Mouse (Mus musculus): ENCODE results near the gene Arfip1. TPM values are rescaled to one million over a fixed set of nuclear protein-coding genes. Genes with fewer than 3 reads are reported as not detected.

The Arfip1 gene
- polyA plus RNA-seq, 1 experiment from 2014 or later, result 47.2 TPM

GRCm38 (mm10) chr3:84477498-84477897 is 104.9 kb downstream of the Arfip1 start:
- WGBS, result 91% methylated on average over 1 of the region's 1 CpGs
- Histone ChIP-seq H3K9ac (replicated peaks; ENCODE audit: low read length) (no peak overlapping the region), H3K4me1 (ENCODE audit: control insufficient read depth, insufficient read depth, low read length) (peaks cover 3% of the 10 kb centered on the region; the same call in 1 of the 2 replicates), H3K27me3 (ENCODE audit: control insufficient read depth, insufficient read depth, low read length) (peaks cover 26% of the 10 kb centered on the region), H3K36me3 (replicated peaks; ENCODE audit: control insufficient read depth, insufficient read depth, low read depth, low read length) (no peaks in the 10 kb centered on the region), H3K4me2 (ENCODE audit: low read depth, low read length) (no peak overlapping the region), H3K4me3 (ENCODE audit: low read depth, low read length) (no peak overlapping the region), H3K27ac (replicated peaks; ENCODE audit: low read depth, low read length) (no peak overlapping the region), H3K9me3 (replicated peaks; ENCODE audit: control insufficient read depth, low read length) (no peaks in the 10 kb centered on the region)
- ATAC-seq (replicated peaks; ENCODE audit: insufficient number of reproducible peaks, low FRiP score, low TSS enrichment, low read depth), result no peak
- no peak for DNase-seq (ENCODE audit: low spot score)

GRCm38 (mm10) chr3:84474981-84475775 is 107.2 kb downstream of the Arfip1 start:
- Histone ChIP-seq H3K36me3 (replicated peaks; ENCODE audit: control insufficient read depth, insufficient read depth, low read depth, low read length) (no peaks in the 10 kb centered on the region), H3K4me3 (ENCODE audit: low read depth, low read length) (no peak overlapping the region), H3K27ac (replicated peaks; ENCODE audit: low read depth, low read length) (no peak overlapping the region), H3K27me3 (ENCODE audit: control insufficient read depth, insufficient read depth, low read length) (peaks cover 20% of the 10 kb centered on the region), H3K9me3 (replicated peaks; ENCODE audit: control insufficient read depth, low read length) (no peaks in the 10 kb centered on the region), H3K4me2 (ENCODE audit: low read depth, low read length) (no peak overlapping the region), H3K9ac (replicated peaks; ENCODE audit: low read length) (no peak overlapping the region), H3K4me1 (ENCODE audit: control insufficient read depth, insufficient read depth, low read length) (peaks cover 3% of the 10 kb centered on the region; the same call in 1 of the 2 replicates)
- ATAC-seq (replicated peaks; ENCODE audit: insufficient number of reproducible peaks, low FRiP score, low TSS enrichment, low read depth) (no peak), DNase-seq (ENCODE audit: low spot score) (no peak)
- 82% methylated on average over 12 of the region's 12 CpGs for WGBS

GRCm38 (mm10) chr3:84474398-84474797 is 108.0 kb downstream of the Arfip1 start:
- no peak for DNase-seq (ENCODE audit: low spot score)
- WGBS, result 83% methylated on average over 6 of the region's 6 CpGs
- Histone ChIP-seq H3K36me3 (replicated peaks; ENCODE audit: control insufficient read depth, insufficient read depth, low read depth, low read length) (no peaks in the 10 kb centered on the region), H3K4me1 (ENCODE audit: control insufficient read depth, insufficient read depth, low read length) (no peaks in the 10 kb centered on the region; the same call in 1 of the 2 replicates), H3K27ac (replicated peaks; ENCODE audit: low read depth, low read length) (no peak overlapping the region), H3K9me3 (replicated peaks; ENCODE audit: control insufficient read depth, low read length) (no peaks in the 10 kb centered on the region), H3K4me3 (ENCODE audit: low read depth, low read length) (no peak overlapping the region), H3K9ac (replicated peaks; ENCODE audit: low read length) (no peak overlapping the region), H3K27me3 (ENCODE audit: control insufficient read depth, insufficient read depth, low read length) (peaks cover 18% of the 10 kb centered on the region), H3K4me2 (ENCODE audit: low read depth, low read length) (no peak overlapping the region)
- no peak for ATAC-seq (replicated peaks; ENCODE audit: insufficient number of reproducible peaks, low FRiP score, low TSS enrichment, low read depth)

GRCm38 (mm10) chr3:84472955-84473354 is 109.5 kb downstream of the Arfip1 start:
- ATAC-seq (replicated peaks; ENCODE audit: insufficient number of reproducible peaks, low FRiP score, low TSS enrichment, low read depth) (no peak), DNase-seq (ENCODE audit: low spot score) (no peak)
- no peaks in the 10 kb centered on the region for H3K9me3 ChIP-seq (replicated peaks; ENCODE audit: control insufficient read depth, low read length)
- H3K27ac ChIP-seq (replicated peaks; ENCODE audit: low read depth, low read length), result no peak overlapping the region
- no peaks in the 10 kb centered on the region for H3K36me3 ChIP-seq (replicated peaks; ENCODE audit: control insufficient read depth, insufficient read depth, low read depth, low read length)
- no peak overlapping the region for H3K9ac ChIP-seq (replicated peaks; ENCODE audit: low read length)
- peaks cover 4% of the 10 kb centered on the region for H3K27me3 ChIP-seq (ENCODE audit: control insufficient read depth, insufficient read depth, low read length)
- H3K4me1 ChIP-seq (ENCODE audit: control insufficient read depth, insufficient read depth, low read length), result peaks cover under 1% of the 10 kb centered on the region; the same call in 1 of the 2 replicates
- H3K4me2 ChIP-seq (ENCODE audit: low read depth, low read length), result no peak overlapping the region
- no peak overlapping the region for H3K4me3 ChIP-seq (ENCODE audit: low read depth, low read length)
- 60% methylated on average over 5 of the region's 5 CpGs for WGBS

- 55% methylated on average over 3 of the region's 3 CpGs for WGBS
- ATAC-seq (replicated peaks; ENCODE audit: insufficient number of reproducible peaks, low FRiP score, low TSS enrichment, low read depth), result no peak
- DNase-seq (ENCODE audit: low spot score), result no peak
- Histone ChIP-seq H3K4me1 (ENCODE audit: control insufficient read depth, insufficient read depth, low read length) (peaks cover 2% of the 10 kb centered on the region; the same call in 1 of the 2 replicates), H3K4me2 (ENCODE audit: low read depth, low read length) (no peak overlapping the region), H3K9me3 (replicated peaks; ENCODE audit: control insufficient read depth, low read length) (no peaks in the 10 kb centered on the region), H3K27me3 (ENCODE audit: control insufficient read depth, insufficient read depth, low read length) (peaks cover 4% of the 10 kb centered on the region), H3K4me3 (ENCODE audit: low read depth, low read length) (no peak overlapping the region), H3K27ac (replicated peaks; ENCODE audit: low read depth, low read length) (no peak overlapping the region), H3K36me3 (replicated peaks; ENCODE audit: control insufficient read depth, insufficient read depth, low read depth, low read length) (no peaks in the 10 kb centered on the region), H3K9ac (replicated peaks; ENCODE audit: low read length) (no peak overlapping the region)
These were observed 109.9 kb downstream of the Arfip1 start for GRCm38 (mm10) chr3:84472527-84472926.

GRCm38 (mm10) chr3:84471146-84471545 is 111.3 kb downstream of the Arfip1 start:
- no peaks in the 10 kb centered on the region for H3K9me3 ChIP-seq (replicated peaks; ENCODE audit: control insufficient read depth, low read length)
- no peak for ATAC-seq (replicated peaks; ENCODE audit: insufficient number of reproducible peaks, low FRiP score, low TSS enrichment, low read depth)
- H3K9ac ChIP-seq (replicated peaks; ENCODE audit: low read length), result no peak overlapping the region
- 89% methylated on average over 4 of the region's 4 CpGs for WGBS
- H3K27me3 ChIP-seq (ENCODE audit: control insufficient read depth, insufficient read depth, low read length), result no peaks in the 10 kb centered on the region
- H3K4me3 ChIP-seq (ENCODE audit: low read depth, low read length), result no peak overlapping the region
- peaks cover 2% of the 10 kb centered on the region; the same call in 1 of the 2 replicates for H3K4me1 ChIP-seq (ENCODE audit: control insufficient read depth, insufficient read depth, low read length)
- H3K36me3 ChIP-seq (replicated peaks; ENCODE audit: control insufficient read depth, insufficient read depth, low read depth, low read length), result no peaks in the 10 kb centered on the region
- DNase-seq (ENCODE audit: low spot score), result no peak
- no peak overlapping the region for H3K27ac ChIP-seq (replicated peaks; ENCODE audit: low read depth, low read length)
- no peak overlapping the region for H3K4me2 ChIP-seq (ENCODE audit: low read depth, low read length)

- H3K27ac ChIP-seq (replicated peaks; ENCODE audit: low read depth, low read length), result no peak overlapping the region
- no peaks in the 10 kb centered on the region for H3K27me3 ChIP-seq (ENCODE audit: control insufficient read depth, insufficient read depth, low read length)
- no peaks in the 10 kb centered on the region for H3K9me3 ChIP-seq (replicated peaks; ENCODE audit: control insufficient read depth, low read length)
- 33% methylated on average over 4 of the region's 4 CpGs for WGBS
- no peak for DNase-seq (ENCODE audit: low spot score)
- no peaks in the 10 kb centered on the region for H3K36me3 ChIP-seq (replicated peaks; ENCODE audit: control insufficient read depth, insufficient read depth, low read depth, low read length)
- no peak overlapping the region for H3K4me2 ChIP-seq (ENCODE audit: low read depth, low read length)
- H3K9ac ChIP-seq (replicated peaks; ENCODE audit: low read length), result no peak overlapping the region
- 0 out of 2 replicates have a peak, but pooled peaks cover 2% of the 10 kb centered on the region for H3K4me1 ChIP-seq (ENCODE audit: control insufficient read depth, insufficient read depth, low read length)
- H3K4me3 ChIP-seq (ENCODE audit: low read depth, low read length), result no peak overlapping the region
- ATAC-seq (replicated peaks; ENCODE audit: insufficient number of reproducible peaks, low FRiP score, low TSS enrichment, low read depth), result no peak
These were observed 114.3 kb downstream of the Arfip1 start for GRCm38 (mm10) chr3:84468111-84468453.

GRCm38 (mm10) chr3:84467419-84468110 is 114.9 kb downstream of the Arfip1 start:
- Histone ChIP-seq H3K4me2 (ENCODE audit: low read depth, low read length) (no peak overlapping the region), H3K36me3 (replicated peaks; ENCODE audit: control insufficient read depth, insufficient read depth, low read depth, low read length) (no peaks in the 10 kb centered on the region), H3K4me3 (ENCODE audit: low read depth, low read length) (no peak overlapping the region), H3K9ac (replicated peaks; ENCODE audit: low read length) (no peak overlapping the region), H3K27me3 (ENCODE audit: control insufficient read depth, insufficient read depth, low read length) (no peaks in the 10 kb centered on the region), H3K9me3 (replicated peaks; ENCODE audit: control insufficient read depth, low read length) (no peaks in the 10 kb centered on the region), H3K4me1 (ENCODE audit: control insufficient read depth, insufficient read depth, low read length) (0 out of 2 replicates have a peak, but pooled peaks cover 2% of the 10 kb centered on the region), H3K27ac (replicated peaks; ENCODE audit: low read depth, low read length) (no peak overlapping the region)
- ATAC-seq (replicated peaks; ENCODE audit: insufficient number of reproducible peaks, low FRiP score, low TSS enrichment, low read depth), result 0 out of 2 replicates have a peak, but pooled peaks have one; percentile 49
- DNase-seq (ENCODE audit: low spot score), result no peak
- 65% methylated on average over 10 of the region's 10 CpGs for WGBS

Data from embryonic facial prominence, embryonic 11.5 days (tissue).